Mouse (Mus musculus) liver, embryonic 13.5 days (tissue): ENCODE data around the gene Nup43. TPM values are rescaled to one million over a fixed set of nuclear protein-coding genes. Genes with fewer than 3 reads are reported as not detected.

Source experiments
- ATAC-seq: fragments of 200-750 bp; cut with Nextera tagmentation; 2 replicates; pipeline ENCODE4 v1.8.0; 2017; ENCODE audit warnings: low read depth, mild to moderate bottlenecking, moderate number of reproducible peaks, moderate library complexity
- DNase-seq: peaks from one replicate; pipeline ENCODE4 v3.0.0; 2022
- H3K27ac ChIP-seq: fragments of 300-500 bp; sonication (generic); 2 replicates; pipeline ENCODE4 v1.5.1; 2015; ENCODE audit warnings: moderate library complexity, mild to moderate bottlenecking, inconsistent platforms
- H3K27me3 ChIP-seq: fragments of 300-500 bp; sonication (generic); 2 replicates; pipeline ENCODE4 v1.6.1; 2015; ENCODE audit warnings: mild to moderate bottlenecking, inconsistent platforms
- H3K36me3 ChIP-seq: fragments of 300-500 bp; sonication (generic); 2 replicates; pipeline ENCODE4 v1.6.1; 2015; ENCODE audit warnings: mild to moderate bottlenecking, inconsistent platforms
- H3K4me1 ChIP-seq: fragments of 300-500 bp; sonication (generic); replicated peaks from 2 replicates; pipeline ENCODE4 v1.6.1; 2015; ENCODE audit warnings: inconsistent platforms
- H3K4me2 ChIP-seq: fragments of 300-500 bp; sonication (generic); 2 replicates; pipeline ENCODE4 v1.6.1; 2015; ENCODE audit warnings: inconsistent platforms, mild to moderate bottlenecking, moderate library complexity
- H3K4me3 ChIP-seq: fragments of 300-500 bp; sonication (generic); replicated peaks from 2 replicates; pipeline ENCODE4 v1.5.1; 2015; ENCODE audit warnings: mild to moderate bottlenecking, inconsistent platforms
- H3K9ac ChIP-seq: fragments of 300-500 bp; sonication (generic); 2 replicates; pipeline ENCODE4 v1.6.1; 2015; ENCODE audit warnings: mild to moderate bottlenecking, inconsistent platforms
- H3K9me3 ChIP-seq: fragments of 300-500 bp; sonication (generic); replicated peaks from 2 replicates; pipeline ENCODE4 v1.6.1; 2016; ENCODE audit warnings: inconsistent platforms
- WGBS: fragments of 180-500 bp; shearing (Covaris S2); methylation state at CpG from one replicate; pipeline ENCODE4 v1.1.7; 2015; ENCODE audit not compliant: insufficient replicate concordance; 5-methylcytosine and 5-hydroxymethylcytosine counted together
- polyA plus RNA-seq: library from polyadenylated mRNA; unstranded; fragments of >200 nt; fragmentation: Nextera tagmentation; extraction: Ambion mirVana; gene quantifications from 2 replicates; pipeline ENCODE4 v1.2.1, GENCODE M21; 2015

Nup43 gene
- polyA plus RNA-seq, 1 experiment from 2014 or later, result 39.0 TPM

DNA sequence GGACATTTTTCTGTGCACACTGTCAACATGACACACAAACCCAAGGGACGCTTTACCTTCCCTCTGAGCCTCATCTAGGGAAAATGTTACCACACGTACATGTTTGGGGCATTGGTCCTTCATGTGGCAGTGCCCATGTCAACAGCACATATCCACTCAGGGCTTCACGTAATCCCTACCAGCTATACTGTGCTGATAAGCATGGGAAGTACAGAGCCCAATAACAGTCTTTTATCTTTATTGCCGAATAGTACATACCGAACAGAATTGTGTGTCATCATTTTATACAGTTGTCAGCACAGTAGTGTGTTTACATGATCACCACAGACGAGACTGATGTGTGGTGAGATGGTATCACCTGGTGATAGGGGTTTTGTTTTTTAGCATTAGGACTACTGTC, 19.6 kb downstream of the Nup43 start:
- ATAC-seq (peak; percentile 38; the same call in 1 of the 2 replicates), DNase-seq (no peak)
- Histone ChIP-seq H3K27me3 (no peaks in the 10 kb centered on the region), H3K4me1 (peaks cover 37% of the 10 kb centered on the region), H3K36me3 (peaks cover 19% of the 10 kb centered on the region), H3K9ac (no peak overlapping the region), H3K27ac (no peak overlapping the region), H3K4me2 (no peak overlapping the region), H3K9me3 (no peaks in the 10 kb centered on the region), H3K4me3 (no peak overlapping the region)
- WGBS, result 58% methylated on average over 6 of the region's 6 CpGs

DNA sequence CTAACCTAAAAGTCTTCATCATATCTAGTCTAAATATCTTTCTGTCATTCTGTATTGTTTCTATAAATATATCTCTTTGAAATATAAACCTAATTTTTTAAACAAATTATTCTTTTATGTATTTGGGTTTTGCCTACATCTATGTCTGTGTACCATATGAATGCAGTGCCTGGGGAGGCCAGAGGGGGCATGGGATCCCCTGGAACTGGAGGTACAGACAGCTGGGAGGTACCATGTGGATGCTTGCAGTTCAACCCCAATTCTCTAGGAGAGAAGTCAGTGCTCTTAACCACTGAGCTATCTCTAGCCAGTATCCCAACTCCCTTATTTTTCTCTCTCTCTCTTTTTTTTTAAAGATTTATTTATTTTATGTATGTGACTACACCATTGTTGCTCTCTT, 28.0 kb downstream of the Nup43 start:
- no peak overlapping the region for H3K27ac ChIP-seq
- H3K36me3 ChIP-seq, result peaks cover 79% of the 10 kb centered on the region
- H3K4me1 ChIP-seq, result no peaks in the 10 kb centered on the region
- ATAC-seq, result no peak
- H3K9me3 ChIP-seq, result no peaks in the 10 kb centered on the region
- no peak overlapping the region for H3K4me3 ChIP-seq
- H3K9ac ChIP-seq, result no peak overlapping the region
- DNase-seq, result no peak
- no peak overlapping the region for H3K4me2 ChIP-seq
- no peaks in the 10 kb centered on the region for H3K27me3 ChIP-seq

DNA sequence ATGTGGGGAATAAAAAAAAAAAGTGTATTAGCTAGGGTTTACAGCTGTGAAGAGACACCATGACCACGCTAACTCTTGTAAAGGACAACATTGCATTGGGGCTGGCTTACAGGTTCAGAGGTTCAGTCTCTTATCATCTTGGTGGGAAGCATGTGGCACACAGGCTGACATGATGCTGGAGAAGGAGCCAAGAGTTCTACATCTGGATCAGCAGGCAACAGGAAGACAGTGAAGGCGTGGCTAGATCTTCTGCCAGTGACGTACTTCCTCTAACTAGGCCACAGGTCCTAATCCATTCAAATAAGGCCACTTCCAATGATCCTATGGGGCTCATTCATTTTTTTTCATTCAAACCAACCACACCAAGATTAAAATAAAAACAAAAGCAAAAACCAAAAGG, 32.8 kb downstream of the Nup43 start:
- Histone ChIP-seq H3K27ac (no peak overlapping the region), H3K4me3 (no peak overlapping the region), H3K9me3 (no peaks in the 10 kb centered on the region), H3K4me2 (no peak overlapping the region), H3K36me3 (peaks cover 87% of the 10 kb centered on the region), H3K9ac (no peak overlapping the region), H3K27me3 (no peaks in the 10 kb centered on the region), H3K4me1 (no peaks in the 10 kb centered on the region)
- ATAC-seq (no peak), DNase-seq (no peak)
- 56% methylated on average over 3 of the region's 3 CpGs for WGBS

- no peak overlapping the region for H3K9ac ChIP-seq
- ATAC-seq, result no peak
Measured at GRCm38 (mm10) chr10:7702586-7702985, 35.3 kb downstream of the Nup43 start.

GRCm38 (mm10) chr10:7710121-7710520, 42.8 kb downstream of the Nup43 start:
- Histone ChIP-seq H3K4me1 (no peaks in the 10 kb centered on the region), H3K27ac (no peak overlapping the region), H3K4me3 (no peak overlapping the region), H3K9ac (no peak overlapping the region), H3K4me2 (no peak overlapping the region), H3K36me3 (peaks cover 69% of the 10 kb centered on the region), H3K9me3 (no peaks in the 10 kb centered on the region), H3K27me3 (no peaks in the 10 kb centered on the region)
- DNase-seq, result no peak
- 74% methylated on average over 5 of the region's 5 CpGs for WGBS
- ATAC-seq, result no peak

More at GRCm38 (mm10) chr10:7702586-7702985, 35.3 kb downstream of the Nup43 start:
- no peaks in the 10 kb centered on the region for H3K27me3 ChIP-seq
- peaks cover 84% of the 10 kb centered on the region for H3K36me3 ChIP-seq
- no peak for DNase-seq
- no peak overlapping the region for H3K27ac ChIP-seq
- no peaks in the 10 kb centered on the region for H3K4me1 ChIP-seq
- 94% methylated on average over 6 of the region's 6 CpGs for WGBS
- H3K4me3 ChIP-seq, result no peak overlapping the region
- H3K9me3 ChIP-seq, result no peaks in the 10 kb centered on the region
- H3K4me2 ChIP-seq, result no peak overlapping the region

- 83% methylated on average over 13 of the region's 13 CpGs for WGBS
- H3K27ac ChIP-seq, result no peak overlapping the region
- no peak for DNase-seq
- no peak overlapping the region for H3K9ac ChIP-seq
- no peak overlapping the region for H3K4me3 ChIP-seq
- peaks cover 61% of the 10 kb centered on the region for H3K36me3 ChIP-seq
- no peak overlapping the region for H3K4me2 ChIP-seq
- no peaks in the 10 kb centered on the region for H3K27me3 ChIP-seq
- H3K4me1 ChIP-seq, result no peaks in the 10 kb centered on the region
- ATAC-seq, result no peak
- H3K9me3 ChIP-seq, result no peaks in the 10 kb centered on the region
Measured at GRCm38 (mm10) chr10:7712506-7712905, 45.2 kb downstream of the Nup43 start.

DNA sequence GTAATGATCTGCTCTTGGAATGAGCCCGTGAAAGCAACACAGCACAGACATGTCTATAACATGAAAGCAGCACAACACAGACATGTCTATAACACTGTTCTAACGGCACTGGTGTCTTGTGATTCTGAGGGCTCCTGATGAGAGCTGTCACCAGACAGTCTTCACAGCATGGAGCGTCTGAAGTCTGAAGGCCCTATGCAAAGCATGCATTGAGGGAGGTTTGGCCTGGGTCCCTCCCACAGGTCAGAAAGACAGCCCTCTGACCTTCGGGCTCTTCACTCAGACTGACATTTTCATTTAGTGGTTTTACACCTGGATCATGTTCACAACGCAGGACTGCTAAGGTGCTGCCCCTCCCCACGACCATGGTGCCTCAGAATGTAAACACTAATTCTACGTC, 47.8 kb downstream of the Nup43 start:
- ATAC-seq (no peak), DNase-seq (no peak)
- 78% methylated on average over 7 of the region's 7 CpGs for WGBS
- no peak overlapping the region for H3K4me3 ChIP-seq
- H3K27me3 ChIP-seq, result no peaks in the 10 kb centered on the region
- H3K4me1 ChIP-seq, result no peaks in the 10 kb centered on the region
- H3K36me3 ChIP-seq, result peaks cover 44% of the 10 kb centered on the region
- H3K9me3 ChIP-seq, result no peaks in the 10 kb centered on the region
- H3K4me2 ChIP-seq, result no peak overlapping the region
- no peak overlapping the region for H3K9ac ChIP-seq
- H3K27ac ChIP-seq, result no peak overlapping the region

DNA sequence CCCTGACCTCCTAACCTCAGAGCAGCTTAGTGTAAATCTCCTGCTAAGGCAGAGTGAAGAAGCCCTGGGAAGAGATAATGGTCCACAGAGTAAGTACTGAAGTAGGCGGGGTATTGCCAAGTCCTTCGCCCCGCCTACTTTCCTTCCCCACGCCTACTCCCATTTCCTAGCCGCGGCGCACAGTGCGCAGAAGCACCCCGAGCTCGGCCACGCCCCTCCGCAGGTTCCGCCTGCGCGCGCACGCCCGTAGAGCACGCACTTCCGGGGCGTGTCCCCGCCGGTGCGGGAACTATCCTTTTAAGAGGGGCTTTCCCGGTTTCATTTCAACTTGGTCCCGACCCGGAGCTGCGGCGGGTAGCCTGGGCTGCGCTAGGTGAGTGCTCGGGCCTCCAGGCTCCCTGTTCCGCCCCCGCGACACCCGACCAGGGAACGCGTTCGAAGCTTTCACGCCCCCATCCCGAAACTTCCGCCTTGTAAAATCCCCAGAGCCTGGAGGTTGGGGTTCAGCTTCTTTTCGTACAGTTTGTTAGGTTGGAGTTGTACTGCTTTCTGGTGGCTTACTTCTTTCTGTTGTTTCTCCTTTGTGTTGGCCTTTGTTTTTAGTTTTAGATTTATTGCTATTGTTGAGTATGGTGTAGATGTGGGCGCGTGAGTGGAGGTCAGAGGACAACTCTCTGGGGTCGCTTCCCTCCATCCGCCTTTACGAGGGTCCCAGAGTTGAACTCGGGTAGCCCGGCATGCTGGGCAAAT, 58.6 kb downstream of the Nup43 start, which contains the start of gene Katna1:
Gene Katna1, plus strand, starts transcription at position 250 of the 750 bp plus-strand sequence.
- peak; percentile 97 for DNase-seq
- Histone ChIP-seq H3K9me3 (no peaks in the 10 kb centered on the region), H3K4me1 (peaks cover 27% of the 10 kb centered on the region), H3K9ac (peak within 1 kb of the TSS; percentile 80), H3K4me2 (peak within 1 kb of the TSS; percentile 86), H3K27ac (peak within 1 kb of the TSS; percentile 79), H3K4me3 (peak within 1 kb of the TSS; percentile 73), H3K36me3 (no peaks in the 10 kb centered on the region), H3K27me3 (no peaks in the 10 kb centered on the region)
- under 1% methylated on average over 49 of the region's 49 CpGs for WGBS
- ATAC-seq, result peak; percentile 98

DNA sequence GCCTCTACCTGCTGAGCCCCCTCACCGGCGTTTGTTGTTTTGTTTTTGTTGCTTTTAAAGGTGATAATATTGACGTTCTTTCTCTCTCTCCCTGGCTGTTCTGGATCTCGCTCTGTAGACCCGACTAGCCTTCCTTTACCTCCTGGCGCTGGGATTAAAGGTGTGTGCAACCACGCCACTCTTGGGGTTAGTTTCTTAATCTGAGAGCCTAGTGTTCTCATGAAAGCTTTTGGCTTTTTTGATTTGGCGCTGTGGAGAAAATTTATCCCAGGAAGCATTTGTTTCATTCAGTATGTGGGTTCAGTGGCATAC, 59.2 kb downstream of the Nup43 start:
- H3K27ac ChIP-seq, result peak overlapping the region; percentile 79
- H3K4me2 ChIP-seq, result peak overlapping the region; percentile 86
- under 1% methylated on average over 8 of the region's 8 CpGs for WGBS
- H3K4me3 ChIP-seq, result peak overlapping the region; percentile 73
- H3K36me3 ChIP-seq, result no peaks in the 10 kb centered on the region
- no peak for DNase-seq
- no peak for ATAC-seq
- H3K27me3 ChIP-seq, result no peaks in the 10 kb centered on the region
- peak overlapping the region; percentile 80 for H3K9ac ChIP-seq
- H3K4me1 ChIP-seq, result peaks cover 27% of the 10 kb centered on the region
- no peaks in the 10 kb centered on the region for H3K9me3 ChIP-seq

GRCm38 (mm10) chr10:7727011-7727410, 59.7 kb downstream of the Nup43 start:
- DNase-seq (no peak), ATAC-seq (no peak)
- H3K4me1 ChIP-seq, result peaks cover 27% of the 10 kb centered on the region
- H3K4me2 ChIP-seq, result peak overlapping the region; percentile 86
- H3K9me3 ChIP-seq, result no peaks in the 10 kb centered on the region
- peak overlapping the region; percentile 73 for H3K4me3 ChIP-seq
- 16% methylated on average over 3 of the region's 3 CpGs for WGBS
- peak overlapping the region; percentile 80 for H3K9ac ChIP-seq
- H3K27ac ChIP-seq, result no peak overlapping the region
- H3K27me3 ChIP-seq, result no peaks in the 10 kb centered on the region
- no peaks in the 10 kb centered on the region for H3K36me3 ChIP-seq
